Mouse (Mus musculus) G1E (cell line): ENCODE data around the gene Grid2.

Experiments used
- CTCF ChIP-seq: IDR thresholded peaks from 2 replicates; pipeline ENCODE4 v1.5.1; 2012; ENCODE audit warnings: low read depth, low read length, inconsistent platforms, mixed read lengths
- GATA1 ChIP-seq: IDR thresholded peaks from 2 replicates; pipeline ENCODE4 v1.6.1; 2012; ENCODE audit warnings: borderline replicate concordance, low read length, inconsistent platforms, mixed read lengths
- GATA2 ChIP-seq: IDR thresholded peaks from 2 replicates; pipeline ENCODE4 v1.6.1; 2012; ENCODE audit warnings: low read depth, low read length, inconsistent platforms, borderline replicate concordance
- POLR2AphosphoS5 ChIP-seq: IDR thresholded peaks from 2 replicates; pipeline ENCODE4 v1.6.1; 2012; ENCODE audit warnings: low read depth, low read length, inconsistent platforms; ENCODE audit not compliant: insufficient replicate concordance
- TAL1 ChIP-seq: conservative IDR thresholded peaks from 2 replicates; pipeline ENCODE4 v1.6.1; 2012; ENCODE audit warnings: low read depth, low read length, inconsistent platforms, mixed read lengths

- TF ChIP-seq CTCF (no peak), TAL1 (no peak), POLR2AphosphoS5 (no peak), GATA1 (no peak), GATA2 (no peak)
These were observed 892.9 kb downstream of the Grid2 start for GRCm38 (mm10) chr6:64148613-64149012.
